7 mouse cellular contexts compared by ENCODE assay signal in genomic region chr14:123201426-123202274, GRCm38 (mm10).
DNase-seq lines count a peak whose midpoint lies in the region.

No protein-coding gene starts in this region.

- intact Hi-C loops in left cerebral cortex, postnatal 36 days (cut with DNase I) = no loop called here

- peak; percentile 52 for DNase-seq in adrenal gland, postnatal 10 days
- DNase-seq in cerebellum, adult 18-20 months = peak; percentile 75 to 84
- DNase-seq in frontal cortex, postnatal 25 days (ENCODE audit: low spot score in 2 of 2) = peak; percentile 25 to 39
- DNase-seq in kidney, adult 18-20 months = peak; percentile 7
- DNase-seq in left cerebral cortex, postnatal 36 days (ENCODE audit: low spot score in 2 of 2) = peak; percentile 57
- DNase-seq in right cerebral cortex, postnatal 25 days = peak; percentile 52
- no peak for DNase-seq in thymus, postnatal 36 days

Comparison
In these comparisons a context has a peak if more than half of its experiments do, and no peak if none do; other contexts are left out.
1. DNase-seq: peak in adrenal gland, postnatal 10 days (single experiment), cerebellum, adult 18-20 months (2 of 2), frontal cortex, postnatal 25 days (2 of 2), kidney, adult 18-20 months (single experiment), left cerebral cortex, postnatal 36 days (2 of 2) and right cerebral cortex, postnatal 25 days (single experiment); none in thymus, postnatal 36 days (0 of 2).